In the genomic region with DNA sequence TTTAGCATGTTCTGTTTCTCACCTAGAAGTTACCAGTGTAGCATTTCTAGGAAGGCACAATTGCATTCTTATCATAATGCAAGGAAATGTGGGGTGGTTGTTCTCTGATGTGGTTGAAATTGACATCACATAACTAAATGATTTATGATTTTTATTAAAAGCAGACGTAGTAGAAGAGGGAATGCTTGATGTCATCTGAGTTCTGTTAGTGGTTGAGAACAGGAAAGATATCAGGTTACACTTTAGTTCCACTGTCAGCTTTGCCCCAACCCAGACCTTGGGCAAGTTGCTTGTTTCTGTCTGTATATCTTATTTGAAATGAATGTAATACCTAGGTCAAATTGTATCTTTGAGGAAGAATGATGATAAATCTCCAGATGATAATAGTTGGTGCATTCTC, we compare ENCODE assay signal across 14 mouse cellular contexts.
A peak's percentile ranks its signal among the peaks of the same experiment; 100 is the strongest.
DNase-seq lines count a peak whose midpoint lies in the region.
"Had no signal": no experiment of that assay in that cellular context is flagged by ENCODE, and none has a peak within 500 bp of the region (broad histone marks: within the 10 kb centered on the region; RNA-seq: fewer than 3 reads in every experiment).

No protein-coding gene starts in this region.

- peak; percentile 88 for DNase-seq in 3T3-L1 (ENCODE audit: low read depth, low spot score)
- DNase-seq in CD4-positive helper T cell, adult 2 months (ENCODE audit: low read depth, low spot score), result peak; percentile 8
- peak; percentile 32 for DNase-seq in embryo, embryonic 10.5 days (ENCODE audit: low spot score)
- peak; percentile 5 for DNase-seq in induced T-regulatory cell, adult 2 months (ENCODE audit: low read depth)
- no peak for DNase-seq in kidney, adult 18-20 months
- DNase-seq in left cerebral cortex, adult 11 months (ENCODE audit: low spot score), result no peak
- no peak for DNase-seq in left cerebral cortex, adult 8-10 months (ENCODE audit: low spot score in 2 of 2)
- DNase-seq: adrenal gland, postnatal 10 days; cerebellum, adult 8-10 months; gastrocnemius, adult 2 months; heart, postnatal 36 days; kidney, postnatal 36 days; liver, postnatal 0 days; thymus, adult 2 months had no signal

Comparison
In these comparisons a context has a peak if more than half of its experiments do, and no peak if none do; other contexts are left out.
1. DNase-seq: peak in 3T3-L1 (single experiment), CD4-positive helper T cell, adult 2 months (single experiment), embryo, embryonic 10.5 days (single experiment) and induced T-regulatory cell, adult 2 months (single experiment); none in kidney, adult 18-20 months (single experiment), left cerebral cortex, adult 11 months (single experiment) and left cerebral cortex, adult 8-10 months (0 of 2).